Mouse (Mus musculus) liver, adult 2 months (tissue): ENCODE measurements around the gene Bet1l.

ENCODE experiments used
- CTCF ChIP-seq: fragments of 200-500 bp; IDR thresholded peaks from 2 replicates; pipeline ENCODE4 v1.5.1; 2011; ENCODE audit warnings: low read depth, low read length, control low read depth
- POLR2A ChIP-seq: fragments of 200-500 bp; IDR thresholded peaks from 2 replicates; pipeline ENCODE4 v1.6.1; 2011; ENCODE audit warnings: low read length, control low read depth; ENCODE audit not compliant: insufficient read depth; ENCODE audit errors: extremely low read depth

DNA sequence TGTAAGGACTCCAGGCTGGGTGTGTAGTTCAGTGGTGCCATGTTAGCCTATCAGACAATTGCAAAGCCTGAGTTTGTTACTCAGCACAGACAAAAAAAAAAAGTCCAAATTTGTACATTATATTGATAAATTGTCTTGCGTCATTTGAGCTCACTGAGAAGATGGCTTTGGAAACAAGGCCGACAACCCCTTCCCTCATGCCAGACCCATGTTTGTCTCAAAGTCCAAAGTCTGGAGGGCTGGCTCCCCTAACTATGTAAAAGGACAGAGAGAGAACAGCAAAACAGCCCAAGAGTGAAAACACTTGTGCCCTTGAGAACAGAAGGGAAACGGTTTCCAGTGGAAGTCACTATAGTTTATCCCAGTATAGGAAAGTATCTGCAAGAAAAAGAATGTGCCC is 23.0 kb upstream of the Bet1l start:
- TF ChIP-seq CTCF (no peak), POLR2A (no peak)
